In the genomic region with DNA sequence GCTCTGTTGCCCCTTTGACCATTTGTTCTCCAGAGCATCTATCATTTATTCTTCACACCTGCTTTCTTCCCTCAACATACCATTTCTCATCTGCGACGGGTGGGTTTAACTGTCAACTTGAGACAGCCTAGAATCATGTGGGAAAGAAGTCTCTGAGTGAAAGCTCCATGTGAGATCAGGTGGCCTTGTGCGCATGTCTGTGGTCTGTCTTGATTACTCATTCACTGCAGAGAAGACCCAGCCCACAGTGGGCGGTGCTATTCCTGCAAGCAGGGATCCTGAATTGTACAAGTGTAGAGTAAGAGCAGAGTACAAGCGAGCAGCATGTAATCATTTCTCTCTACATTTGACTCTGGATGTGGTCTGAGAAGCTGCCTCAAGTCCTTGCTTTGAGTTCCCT, we compare ENCODE assay signal across 16 mouse cellular contexts.
"Had no signal": no experiment of that assay in that cellular context is flagged by ENCODE, and none has a peak within 500 bp of the region (broad histone marks: within the 10 kb centered on the region; RNA-seq: fewer than 3 reads in every experiment).

No protein-coding gene starts in this region.

- H3K4me1 ChIP-seq: liver, embryonic 13.5 days; midbrain, embryonic 12.5 days; midbrain, embryonic 15.5 days; neural tube, embryonic 12.5 days; neural tube, embryonic 15.5 days had no signal

- H3K9ac ChIP-seq: liver, embryonic 13.5 days; midbrain, embryonic 12.5 days; midbrain, embryonic 15.5 days; neural tube, embryonic 12.5 days; neural tube, embryonic 15.5 days had no signal

- H3K4me2 ChIP-seq: liver, embryonic 13.5 days; midbrain, embryonic 12.5 days; midbrain, embryonic 15.5 days; neural tube, embryonic 12.5 days; neural tube, embryonic 15.5 days had no signal

- H3K27ac ChIP-seq: kidney, postnatal 0 days; left cerebral cortex, adult 2 months; liver, embryonic 13.5 days; macrophage; midbrain, embryonic 12.5 days; midbrain, embryonic 15.5 days; neural tube, embryonic 12.5 days; neural tube, embryonic 15.5 days; stomach, postnatal 0 days had no signal

- H3K9me3 ChIP-seq: midbrain, embryonic 12.5 days; midbrain, embryonic 15.5 days; neural tube, embryonic 12.5 days; neural tube, embryonic 15.5 days had no signal

- H3K36me3 ChIP-seq: liver, embryonic 13.5 days; midbrain, embryonic 12.5 days; midbrain, embryonic 15.5 days; neural tube, embryonic 12.5 days; neural tube, embryonic 15.5 days had no signal

- DNase-seq: kidney, adult 2 months; kidney, postnatal 25 days; layer of hippocampus, postnatal 36 days; liver, embryonic 13.5 days; lung, adult 2 months; lung, postnatal 14 days; retina, postnatal 1 day; thymus, postnatal 36 days had no signal

- H3K4me3 ChIP-seq: left cerebral cortex, adult 2 months; liver, embryonic 13.5 days; midbrain, embryonic 12.5 days; midbrain, embryonic 15.5 days; neural tube, embryonic 12.5 days; neural tube, embryonic 15.5 days had no signal

- H3K27me3 ChIP-seq: liver, embryonic 13.5 days; midbrain, embryonic 12.5 days; midbrain, embryonic 15.5 days; neural tube, embryonic 12.5 days; neural tube, embryonic 15.5 days had no signal
